Mouse (Mus musculus) WW6 (cell line): ENCODE data around the gene Mad1l1.
"Not testable (repeated sequence)": the region's sequence is repeated elsewhere in the genome, so short reads cannot be mapped to it uniquely, and the experiment has no call there.

Experiments used
- DNase-seq: peaks from one replicate; pipeline ENCODE4 v3.0.0-alpha.2; 2013; ENCODE audit warnings: low read depth, low spot score

Gene Mad1l1

DNA sequence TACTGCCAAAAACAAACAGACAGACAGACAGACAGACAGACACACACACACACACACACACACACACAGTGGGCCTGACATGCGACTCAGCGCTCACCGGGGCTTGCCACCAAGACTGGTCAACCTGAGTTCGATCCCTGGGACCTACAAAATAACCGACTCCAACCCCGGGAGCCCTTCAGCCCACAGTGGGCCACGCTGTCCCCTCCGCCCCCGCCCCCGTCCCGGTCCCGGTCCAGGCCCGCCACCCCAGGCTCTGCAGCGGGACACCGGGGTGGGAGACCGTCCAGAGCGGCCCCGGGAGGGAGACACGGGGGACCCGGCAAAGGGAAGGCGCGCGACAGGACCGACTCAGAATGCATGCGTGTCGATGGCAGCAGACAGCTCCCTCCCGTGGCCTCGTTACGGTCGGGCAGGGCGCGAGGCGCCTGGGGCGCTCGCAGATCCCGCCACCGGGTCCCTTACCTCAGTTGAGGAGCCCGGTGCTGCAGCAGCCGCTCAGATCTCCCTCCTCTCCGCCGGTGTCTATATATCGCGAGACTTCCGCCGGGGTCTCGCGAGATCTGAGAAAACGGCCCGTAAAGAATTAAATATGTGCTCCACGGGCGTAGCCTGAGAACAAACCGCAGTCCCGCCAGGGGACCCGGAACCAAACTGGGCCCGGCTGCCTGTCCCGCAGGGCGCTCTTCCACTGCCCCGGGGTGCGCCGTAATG is at the start of gene Mad1l1, which contains the start of gene Nudt1:
Gene Mad1l1, minus strand, starts transcription at position 511 of the 714 bp plus-strand sequence.
Gene Nudt1, plus strand, starts transcription at position 615 of the 714 bp plus-strand sequence.
- peak; percentile 89 for DNase-seq

DNA sequence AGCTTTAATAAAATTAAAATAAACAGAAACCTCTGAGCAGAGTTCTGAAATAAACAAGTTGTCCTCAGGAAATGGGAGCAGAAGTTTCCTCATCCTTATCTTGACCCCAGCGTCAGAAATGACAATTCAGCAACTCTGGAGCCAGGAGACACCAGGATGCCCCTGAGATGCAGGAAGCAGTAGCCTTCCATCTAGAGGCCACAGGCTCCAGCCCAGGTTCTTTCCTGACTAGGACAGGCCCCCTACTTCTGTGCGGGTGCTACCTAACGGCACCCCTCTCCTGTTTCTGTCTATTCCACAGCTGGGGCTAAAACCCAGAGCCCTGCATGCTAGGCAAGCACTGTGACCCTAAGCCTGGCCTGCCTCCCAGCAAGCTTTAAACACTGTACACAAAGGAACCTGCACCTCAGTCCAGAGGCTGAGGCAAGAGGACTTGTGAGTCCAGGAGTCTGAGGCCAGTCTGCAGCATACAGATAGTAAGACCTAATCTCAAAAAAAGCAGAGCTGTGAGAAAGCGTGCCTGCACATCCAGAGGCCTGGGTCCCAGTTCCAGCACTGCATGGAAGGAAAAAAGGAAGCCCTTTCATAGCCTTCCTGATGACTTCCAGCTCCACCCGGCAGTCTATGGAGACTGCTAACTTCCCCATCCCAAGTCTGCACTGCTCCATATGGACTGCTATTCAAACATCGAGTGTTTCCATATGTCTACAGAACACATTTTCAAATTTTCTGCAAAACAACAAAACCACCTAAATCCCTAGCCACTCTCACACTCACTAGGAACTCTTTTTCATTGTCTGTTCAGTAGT is 49.3 kb upstream of the Mad1l1 start:
- no peak for DNase-seq

- no peak for DNase-seq
These were observed 48.1 kb upstream of the Mad1l1 start for GRCm38 (mm10) chr5:140369466-140369865.

DNA sequence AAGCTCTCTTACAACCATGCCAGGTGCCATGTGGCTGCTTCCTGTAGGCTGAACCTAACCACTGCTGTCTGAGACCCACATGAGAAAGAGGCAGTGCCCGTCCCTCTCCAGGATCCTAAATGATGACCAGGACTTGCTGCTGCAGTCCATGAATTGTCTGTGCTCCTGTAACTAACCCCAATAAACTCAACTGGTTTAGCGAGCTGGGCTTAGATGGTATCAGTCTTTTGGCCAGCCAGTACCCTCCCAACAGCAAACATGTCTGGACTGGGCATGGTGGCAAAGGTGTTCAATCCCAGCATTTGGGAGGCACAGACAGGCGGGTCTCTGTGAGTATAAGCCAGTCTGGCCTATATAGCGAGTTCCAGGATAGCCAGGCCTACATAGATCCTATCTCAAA is 47.6 kb upstream of the Mad1l1 start:
- DNase-seq = no peak

DNA sequence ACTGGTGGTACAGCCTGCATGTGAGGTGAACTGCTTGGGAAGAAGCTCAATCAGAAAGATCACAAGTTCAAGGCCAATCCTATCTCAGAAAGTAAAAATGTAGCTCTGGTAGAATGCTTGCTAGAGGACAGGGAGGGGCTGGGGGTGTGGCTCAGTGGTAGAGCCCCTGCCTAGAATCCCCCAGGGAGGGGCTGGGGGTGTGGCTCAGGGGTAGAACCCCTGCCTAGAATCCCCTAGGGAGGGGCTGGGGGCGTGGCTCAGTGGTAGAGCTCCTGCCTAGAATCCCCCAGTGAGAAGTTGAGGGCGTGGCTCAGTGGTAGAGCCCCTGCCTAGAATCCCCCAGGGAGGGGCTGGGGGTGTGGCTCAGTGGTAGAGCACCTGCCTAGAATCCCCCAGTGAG is 46.8 kb upstream of the Mad1l1 start:
- DNase-seq = not testable (repeated sequence)

GRCm38 (mm10) chr5:140364415-140364814 is 43.1 kb upstream of the Mad1l1 start:
- DNase-seq = no peak

DNA sequence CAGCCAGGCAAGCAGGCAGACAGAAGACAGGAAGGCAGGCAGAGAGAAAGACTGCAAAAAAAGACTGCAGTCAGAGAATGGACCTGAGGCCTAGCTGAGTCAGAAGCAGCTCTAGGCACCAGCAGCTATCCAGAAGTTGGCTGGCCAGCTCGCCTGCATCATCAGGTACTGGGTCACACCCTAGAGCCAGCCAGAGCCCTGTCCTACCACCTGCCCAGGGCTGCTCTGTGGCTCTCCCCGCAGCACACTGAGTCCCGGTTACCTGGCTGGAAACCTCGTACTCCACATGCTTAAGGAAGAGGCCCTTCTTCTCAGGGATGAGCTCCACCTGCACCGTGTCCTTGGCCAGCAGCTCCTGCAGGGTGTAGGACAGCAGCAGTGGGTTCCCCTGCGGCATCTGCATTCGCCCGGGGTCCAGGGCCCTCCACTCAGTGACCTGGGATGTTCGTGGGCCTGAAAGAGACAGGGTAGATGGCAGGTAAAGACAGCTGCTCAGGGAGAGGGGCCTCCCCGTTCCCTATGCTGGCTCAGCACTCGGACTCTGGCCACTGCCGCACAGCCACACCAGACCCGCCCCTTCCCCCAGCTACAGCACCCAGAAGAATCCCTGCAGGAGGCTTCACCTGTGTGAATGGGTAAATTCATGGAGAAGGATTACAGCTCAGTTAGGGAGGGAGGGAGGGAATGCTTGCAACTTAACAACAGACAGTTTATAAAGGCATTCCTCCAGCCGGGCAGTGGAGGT is 38.8 kb upstream of the Mad1l1 start:
- no peak for DNase-seq

DNA sequence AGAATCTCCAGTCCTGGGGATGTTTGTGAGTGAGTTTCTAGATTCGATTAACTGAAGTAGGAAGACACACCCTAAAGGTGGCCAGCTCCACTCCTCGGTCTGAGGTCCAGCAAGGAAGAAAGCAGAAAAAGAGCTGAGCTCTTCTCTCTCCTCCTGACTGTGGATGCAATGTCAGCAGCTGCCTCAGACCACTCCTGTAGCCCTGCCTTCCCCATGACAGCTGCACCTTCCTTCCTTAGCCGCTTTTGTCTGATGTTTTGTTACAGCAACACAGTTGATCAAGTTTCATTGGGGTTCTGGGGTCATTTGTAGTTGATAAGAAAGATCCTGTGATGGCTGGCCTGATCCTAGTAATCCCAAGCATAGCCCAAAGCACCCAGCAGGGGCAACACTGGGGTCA is 36.1 kb upstream of the Mad1l1 start:
- no peak for DNase-seq

DNA sequence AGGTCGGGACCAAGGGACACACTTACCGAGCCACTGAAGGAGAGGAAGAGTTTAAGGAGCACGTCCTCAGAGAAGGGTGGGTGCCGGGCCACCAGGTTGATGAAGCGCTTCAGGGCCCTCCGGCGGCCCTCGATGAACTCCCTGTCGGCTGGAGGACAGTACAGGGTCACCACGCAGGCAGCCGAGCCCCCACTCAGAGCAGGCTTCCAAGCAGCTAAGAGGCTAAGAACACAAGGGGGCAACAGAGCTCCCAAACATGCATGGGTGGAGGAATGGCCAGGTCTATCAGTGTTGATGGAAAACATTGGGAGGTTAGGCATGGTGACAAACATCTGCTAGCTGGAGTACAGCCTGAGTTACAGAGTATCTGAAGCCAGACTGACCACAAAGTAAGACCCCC is 34.6 kb upstream of the Mad1l1 start:
- DNase-seq = no peak

DNA sequence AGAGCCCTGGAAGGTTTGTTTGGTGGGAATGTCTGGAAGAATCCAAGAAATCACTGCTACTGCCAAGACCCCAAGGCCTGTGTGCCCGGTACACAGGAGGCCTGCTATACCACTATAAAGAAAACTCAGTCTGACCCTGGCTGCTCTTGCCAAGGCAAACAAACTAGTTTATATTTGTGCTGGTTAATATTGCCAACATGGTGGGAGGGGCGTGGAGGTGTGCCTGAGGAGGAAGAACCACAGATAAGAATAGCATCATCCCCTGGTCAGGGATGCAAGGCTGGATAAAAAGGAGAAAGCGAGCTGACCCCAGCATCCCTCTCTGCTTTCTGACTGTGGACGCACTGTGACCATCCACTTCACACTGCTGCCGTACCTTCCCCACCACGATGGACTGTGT is 31.0 kb upstream of the Mad1l1 start:
- no peak for DNase-seq

DNA sequence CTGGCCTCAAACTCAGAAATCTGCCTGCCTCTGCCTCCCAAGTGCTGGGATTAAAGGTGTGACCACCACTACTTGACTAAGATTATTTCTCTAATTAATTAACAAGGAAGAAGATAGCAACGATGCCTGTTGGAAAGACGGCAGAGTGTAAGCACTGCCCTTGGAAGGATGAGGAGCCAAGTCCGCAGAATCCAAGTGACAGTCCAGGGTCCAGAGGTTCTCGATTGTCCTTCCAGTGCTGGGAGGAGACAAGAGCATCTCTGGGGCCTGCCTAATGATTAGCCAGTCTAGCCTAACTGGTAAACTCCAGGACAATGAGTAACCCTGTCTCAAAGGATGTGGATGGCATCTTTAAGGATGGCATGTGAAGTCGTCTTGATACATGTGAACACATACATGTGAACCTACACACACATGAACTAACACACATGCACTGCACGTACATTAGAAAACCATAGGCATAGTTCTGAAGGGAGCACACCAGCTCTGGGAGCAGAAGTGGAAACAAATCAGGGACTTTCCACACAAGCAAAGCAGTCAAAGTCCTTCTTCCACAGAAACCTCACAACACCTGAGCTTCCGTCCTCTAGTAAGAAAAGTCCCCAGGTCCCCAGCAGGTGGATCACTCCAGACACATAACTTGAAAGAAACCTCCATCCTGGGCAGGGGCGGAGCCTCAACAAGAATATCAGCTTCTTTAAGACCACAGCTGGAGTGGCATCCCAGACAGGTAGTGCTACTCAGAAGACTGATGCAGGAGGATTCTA is 29.6 kb upstream of the Mad1l1 start:
- no peak for DNase-seq

DNA sequence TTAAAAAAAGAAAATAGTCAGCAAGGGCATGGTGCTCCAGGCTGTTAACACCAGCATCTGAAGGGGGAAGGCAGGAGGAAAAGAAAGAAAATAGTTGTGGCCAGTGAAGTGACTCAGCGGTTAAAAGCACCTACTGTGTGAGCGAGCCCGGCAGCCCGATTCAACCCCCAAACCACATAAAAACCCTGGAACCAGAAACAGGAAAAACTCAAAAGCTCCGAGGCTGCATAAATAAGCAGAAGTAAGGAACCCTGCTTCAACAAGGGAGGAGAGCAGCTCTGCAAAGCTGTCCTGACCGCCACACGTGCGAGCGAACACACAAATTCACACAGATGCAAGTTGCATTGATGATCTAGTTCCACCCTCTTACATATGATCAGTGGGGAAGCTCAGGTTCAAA is 28.5 kb upstream of the Mad1l1 start:
- no peak for DNase-seq

DNA sequence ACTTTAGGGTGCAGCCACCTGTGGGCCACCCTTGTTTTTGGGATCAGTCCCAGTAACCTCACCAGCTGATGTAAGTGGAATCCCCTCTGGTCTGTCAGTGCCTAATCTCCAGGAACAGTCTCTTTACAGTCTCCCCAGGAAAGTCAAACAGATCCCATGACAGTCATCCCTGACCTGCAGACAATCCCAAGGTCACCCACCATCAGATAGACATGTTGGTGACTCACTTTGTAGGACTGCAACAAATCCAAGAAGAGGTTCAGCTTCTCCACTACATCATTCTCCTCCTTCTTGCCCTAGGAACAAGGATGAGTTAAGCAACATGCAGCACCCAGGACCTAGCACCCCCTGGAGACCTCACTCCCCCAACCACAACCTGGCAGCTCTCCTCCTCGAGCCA is 24.7 kb upstream of the Mad1l1 start:
- DNase-seq = no peak

GRCm38 (mm10) chr5:140345244-140345643 is 23.9 kb upstream of the Mad1l1 start:
- no peak for DNase-seq

GRCm38 (mm10) chr5:140342880-140343279 is 21.5 kb upstream of the Mad1l1 start:
- no peak for DNase-seq

GRCm38 (mm10) chr5:140339836-140340235 is 18.5 kb upstream of the Mad1l1 start:
- no peak for DNase-seq

GRCm38 (mm10) chr5:140338779-140339178 is 17.4 kb upstream of the Mad1l1 start:
- DNase-seq = no peak

- no peak for DNase-seq
These were observed 15.3 kb upstream of the Mad1l1 start for GRCm38 (mm10) chr5:140336680-140337079.

GRCm38 (mm10) chr5:140333631-140334030 is 12.3 kb upstream of the Mad1l1 start:
- no peak for DNase-seq

DNA sequence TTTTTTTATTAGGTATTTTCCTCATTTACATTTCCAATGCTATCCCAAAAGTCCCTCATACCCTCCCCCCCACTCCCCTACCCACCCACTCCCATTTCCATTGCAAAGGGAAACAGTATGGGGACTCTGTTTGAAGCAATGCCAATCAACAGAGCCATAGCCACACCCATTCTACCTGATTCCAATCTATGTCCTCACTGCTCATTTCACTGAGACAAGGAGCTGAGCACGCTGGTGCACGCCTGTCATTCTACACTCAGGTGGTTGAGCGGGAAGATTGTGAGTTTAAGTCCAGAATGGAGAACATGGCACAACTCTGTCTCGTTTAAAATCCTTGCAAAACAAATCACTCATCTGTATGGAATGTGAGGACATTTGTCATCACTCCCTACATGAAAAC is 11.2 kb upstream of the Mad1l1 start:
- DNase-seq = no peak
